Mouse (Mus musculus): ENCODE results near the gene Klra2. TPM values are rescaled to one million over a fixed set of nuclear protein-coding genes. Genes with fewer than 3 reads are reported as not detected.
"Not testable (repeated sequence)": the region's sequence is repeated elsewhere in the genome, so short reads cannot be mapped to it uniquely, and the experiment has no call there.

The Klra2 gene
- total RNA-seq (2017): 0.55 TPM in 1 of 2 replicates, not detected in the other

- peak; percentile 97 for ATAC-seq (replicated peaks; ENCODE audit: low read depth, poor library complexity, severe bottlenecking)
These were observed at the start of gene Klra2 for GRCm38 (mm10) chr6:131247206-131247605. Klra2 (minus strand) TSS chr6:131247362.

GRCm38 (mm10) chr6:131294435-131295112, 47.4 kb upstream of the Klra2 start:
- ATAC-seq (replicated peaks; ENCODE audit: low read depth, poor library complexity, severe bottlenecking): no peak

- ATAC-seq (replicated peaks; ENCODE audit: low read depth, poor library complexity, severe bottlenecking): 0 out of 2 replicates have a peak, but pooled peaks have one; percentile 3
These were observed 46.8 kb upstream of the Klra2 start for GRCm38 (mm10) chr6:131293916-131294315.

- peak; percentile 87 for ATAC-seq (replicated peaks; ENCODE audit: low read depth, poor library complexity, severe bottlenecking)
These were observed 46.0 kb upstream of the Klra2 start, which contains the start of gene Magohb for GRCm38 (mm10) chr6:131292991-131293788. Magohb (minus strand) TSS chr6:131293244.

GRCm38 (mm10) chr6:131292276-131292990, 45.3 kb upstream of the Klra2 start:
- ATAC-seq (replicated peaks; ENCODE audit: low read depth, poor library complexity, severe bottlenecking): no peak; the same call in 1 of the 2 replicates

GRCm38 (mm10) chr6:131290430-131290829, 43.3 kb upstream of the Klra2 start:
- peak; percentile 62 for ATAC-seq (replicated peaks; ENCODE audit: low read depth, poor library complexity, severe bottlenecking)

GRCm38 (mm10) chr6:131278160-131278559, 31.0 kb upstream of the Klra2 start:
- ATAC-seq (replicated peaks; ENCODE audit: low read depth, poor library complexity, severe bottlenecking): not testable (repeated sequence)

- ATAC-seq (replicated peaks; ENCODE audit: low read depth, poor library complexity, severe bottlenecking): peak; percentile 80
These were observed 29.5 kb upstream of the Klra2 start for GRCm38 (mm10) chr6:131276659-131277058.

- no peak for ATAC-seq (replicated peaks; ENCODE audit: low read depth, poor library complexity, severe bottlenecking)
These were observed 25.1 kb upstream of the Klra2 start for GRCm38 (mm10) chr6:131272311-131272710.

GRCm38 (mm10) chr6:131270312-131270711, 23.1 kb upstream of the Klra2 start:
- ATAC-seq (replicated peaks; ENCODE audit: low read depth, poor library complexity, severe bottlenecking): no peak

GRCm38 (mm10) chr6:131269599-131269998, 22.4 kb upstream of the Klra2 start:
- peak; percentile 98 for ATAC-seq (replicated peaks; ENCODE audit: low read depth, poor library complexity, severe bottlenecking)

- ATAC-seq (replicated peaks; ENCODE audit: low read depth, poor library complexity, severe bottlenecking): no peak
These were observed 17.0 kb upstream of the Klra2 start for GRCm38 (mm10) chr6:131264175-131264574.

- ATAC-seq (replicated peaks; ENCODE audit: low read depth, poor library complexity, severe bottlenecking): no peak
These were observed 15.6 kb upstream of the Klra2 start for GRCm38 (mm10) chr6:131262778-131263177.

GRCm38 (mm10) chr6:131262009-131262408, 14.8 kb upstream of the Klra2 start:
- ATAC-seq (replicated peaks; ENCODE audit: low read depth, poor library complexity, severe bottlenecking): no peak

- 0 out of 2 replicates have a peak, but pooled peaks have one; percentile 29 for ATAC-seq (replicated peaks; ENCODE audit: low read depth, poor library complexity, severe bottlenecking)
These were observed 2.1 kb downstream of the Klra2 start for GRCm38 (mm10) chr6:131245081-131245480.

Other genes with a start within 250 kb of the Klra2 start
- 53.5 and 63.6 TPM in 2 replicates for gene Magohb, start 45.9 kb upstream of the Klra2 start, total RNA-seq (2017)
- 0.09 and 0.29 TPM in 2 replicates for gene Styk1, start 106.2 kb upstream of the Klra2 start, total RNA-seq (2017)
- 642 and 683 TPM in 2 replicates for gene Ybx3, start 141.1 kb upstream of the Klra2 start, total RNA-seq (2017)
- gene 5430401F13Rik, start 239.0 kb upstream of the Klra2 start, total RNA-seq (2017): not detected in 2 replicates
- gene Gm6619, start 239.0 kb upstream of the Klra2 start, total RNA-seq (2017): not detected in 2 replicates

Measured in common myeloid progenitor, adult 5-6 weeks (primary cell).